Mouse (Mus musculus) gonadal fat pad, adult 2 months (tissue): ENCODE results near the gene Plod2. TPM values are rescaled to one million over a fixed set of nuclear protein-coding genes. Genes with fewer than 3 reads are reported as not detected.

ENCODE experiments used
- DNase-seq: peaks from one replicate; pipeline ENCODE4 v3.0.0-alpha.2; 2012; ENCODE audit warnings: low read depth
- polyA plus RNA-seq: library from polyadenylated mRNA; depleted of rRNA; stranded (reverse); fragments of >200 nt; gene quantifications from 2 replicates; pipeline ENCODE4 v1.2.3, GENCODE M21; 2012; rRNA removed

Plod2 gene
- polyA plus RNA-seq, result 3.8 and 4.1 TPM in 2 replicates

GRCm38 (mm10) chr9:92541977-92542561 lies at the start of gene Plod2:
Plod2 (plus strand) TSS chr9:92542223.
- DNase-seq, result no peak

DNA sequence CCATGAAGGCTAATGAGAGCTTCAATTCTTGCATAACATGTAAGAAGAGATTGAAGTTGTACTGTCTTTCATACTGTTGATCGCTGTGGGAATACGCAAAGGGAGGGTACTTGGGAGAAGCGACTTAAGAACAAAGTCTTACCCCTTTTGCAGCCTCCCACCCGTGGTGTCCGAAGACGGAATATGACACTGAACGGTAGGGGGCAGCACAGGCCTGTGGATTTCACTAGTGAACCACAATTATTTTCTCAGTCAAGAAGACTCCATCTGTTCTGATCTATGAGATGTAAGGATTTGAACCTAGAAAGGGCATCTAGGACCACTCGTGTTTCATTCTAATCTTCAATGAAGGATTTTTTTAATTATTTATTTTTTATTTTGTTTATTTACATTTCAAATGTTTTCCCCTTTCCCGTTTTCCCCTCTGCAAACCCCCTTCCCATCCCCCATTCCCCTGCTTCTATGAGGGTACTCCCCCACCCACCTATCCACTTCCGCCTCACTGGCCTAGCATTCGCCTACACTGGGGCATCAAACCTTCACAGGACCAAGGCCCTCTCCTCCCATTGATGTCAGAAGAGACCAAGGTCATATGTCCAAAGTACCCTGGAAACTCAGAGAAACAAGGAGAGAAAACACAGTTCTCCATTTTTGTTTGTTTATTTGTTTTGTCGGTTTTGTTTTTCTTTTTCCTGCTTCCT lies 42.2 kb upstream of the Plod2 start:
- no peak for DNase-seq

DNA sequence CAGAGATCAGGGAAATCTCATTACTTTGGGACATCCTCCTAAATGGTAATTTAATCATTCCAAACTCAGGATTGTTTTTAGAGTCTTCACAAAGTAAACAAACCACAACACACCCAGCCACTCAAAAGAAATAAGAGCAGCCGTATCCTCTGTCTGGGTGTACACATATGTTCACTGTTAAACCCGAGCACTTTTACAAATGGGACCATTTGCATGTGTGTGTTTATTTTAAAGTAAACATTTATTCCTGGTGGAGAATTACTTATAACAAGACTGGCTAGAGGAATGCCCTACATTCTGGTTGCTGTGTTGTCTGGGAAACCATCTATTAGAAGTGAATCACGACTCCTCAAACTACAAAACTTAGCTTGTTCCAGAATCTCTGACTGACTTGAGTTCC lies 37.8 kb upstream of the Plod2 start:
- DNase-seq, result no peak

DNA sequence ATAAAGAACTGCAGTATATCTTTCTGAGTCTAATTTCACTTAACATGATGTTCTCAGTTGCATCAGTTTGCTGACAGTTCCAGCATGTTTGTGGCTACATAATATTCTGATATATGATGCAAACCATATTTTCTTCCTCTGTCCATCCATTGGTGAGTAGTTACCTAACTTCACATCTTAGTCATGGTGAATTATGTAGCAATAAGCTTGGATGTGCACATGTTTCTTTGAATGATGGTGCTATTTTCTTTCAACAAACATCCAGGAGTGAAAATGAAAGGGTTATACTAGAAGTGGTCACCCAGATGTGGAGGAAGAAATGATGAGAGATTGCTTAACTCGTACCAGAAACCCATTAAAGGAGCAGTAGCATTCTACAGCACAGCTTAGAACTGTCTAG lies 37.1 kb upstream of the Plod2 start:
- DNase-seq, result no peak

GRCm38 (mm10) chr9:92511696-92512095 lies 30.3 kb upstream of the Plod2 start:
- no peak for DNase-seq

GRCm38 (mm10) chr9:92517036-92517435 lies 25.0 kb upstream of the Plod2 start:
- DNase-seq, result no peak

GRCm38 (mm10) chr9:92520751-92521150 lies 21.3 kb upstream of the Plod2 start:
- no peak for DNase-seq

GRCm38 (mm10) chr9:92524506-92524905 lies 17.5 kb upstream of the Plod2 start:
- no peak for DNase-seq

DNA sequence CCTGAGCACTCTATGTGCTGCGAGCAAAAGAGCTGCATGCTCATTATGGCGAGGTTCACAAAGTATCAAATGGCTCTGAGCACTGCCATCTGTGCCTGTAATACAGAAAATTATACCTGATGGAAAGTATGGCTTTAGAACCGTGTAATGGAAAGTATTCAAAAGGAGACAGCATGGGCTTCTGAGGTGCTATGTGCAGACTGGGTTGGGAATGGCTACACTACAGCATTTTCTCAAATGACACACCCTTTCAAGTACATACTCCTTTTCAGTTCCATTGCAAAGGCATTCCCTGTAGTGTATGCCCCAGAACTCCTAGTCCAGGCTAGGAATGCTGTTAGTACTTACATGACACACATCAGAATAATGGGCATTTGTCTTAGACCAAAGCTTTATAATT lies 12.0 kb upstream of the Plod2 start:
- DNase-seq, result no peak

DNA sequence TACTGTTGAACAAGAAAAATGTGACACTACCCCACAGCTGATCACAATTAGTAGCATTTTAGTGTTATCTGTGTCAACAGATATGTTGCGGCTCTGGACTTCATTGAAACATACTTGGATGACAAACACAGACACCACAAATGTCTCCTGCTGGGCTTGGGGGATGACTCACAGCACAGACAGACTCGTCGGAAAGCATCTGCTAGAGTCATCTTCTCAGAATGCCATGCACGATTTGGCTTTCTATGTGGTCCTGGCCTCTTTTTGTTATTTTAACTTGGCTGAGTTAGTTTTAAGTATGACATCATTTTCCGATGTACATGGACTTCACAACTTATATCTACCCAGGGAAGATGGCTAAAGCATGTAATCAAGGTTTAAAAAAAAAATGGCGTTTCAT lies 4.3 kb upstream of the Plod2 start:
- DNase-seq, result no peak

GRCm38 (mm10) chr9:92538216-92538615 lies 3.8 kb upstream of the Plod2 start:
- no peak for DNase-seq

DNA sequence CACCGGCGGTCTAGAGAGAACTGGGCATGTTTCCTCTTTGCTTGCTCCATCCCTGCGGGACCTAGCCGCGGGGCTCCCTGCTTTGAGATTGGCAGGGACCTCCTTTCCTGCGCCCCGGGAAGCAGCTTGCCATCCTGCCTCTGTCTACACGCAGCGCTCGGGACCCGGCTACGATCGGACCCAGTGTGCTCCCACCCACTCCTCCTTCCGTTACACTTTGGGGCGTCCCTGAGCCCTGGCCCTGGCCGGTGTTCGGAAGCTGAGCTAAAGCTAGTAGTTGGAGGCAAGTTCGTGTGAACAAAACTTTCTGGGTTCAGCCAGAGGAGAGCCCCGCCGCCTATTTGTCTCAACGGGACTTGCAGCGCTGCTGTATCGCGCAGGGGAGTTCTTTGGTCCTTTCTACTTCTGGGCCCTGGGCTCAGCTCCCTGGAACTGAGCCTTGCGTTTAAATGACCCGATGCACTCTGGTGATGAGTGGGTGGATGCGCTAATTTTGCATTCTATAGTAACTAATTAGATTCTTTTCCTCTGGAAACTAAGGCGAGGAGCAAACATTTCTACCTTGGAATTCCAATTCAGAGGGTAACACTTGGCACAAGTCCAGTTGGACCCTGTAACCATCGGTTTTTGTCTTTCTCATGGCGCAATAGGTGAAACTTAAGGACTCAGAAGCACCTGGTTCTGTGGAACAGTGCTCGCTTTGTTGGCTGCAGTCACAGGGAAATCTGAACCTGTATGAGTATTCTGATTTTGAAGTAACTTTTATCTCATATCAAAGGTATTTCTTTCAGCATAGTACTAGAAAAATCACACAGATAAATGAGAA lies 781 bp downstream of the Plod2 start:
- no peak for DNase-seq

- no peak for DNase-seq
These were observed 2.1 kb downstream of the Plod2 start for GRCm38 (mm10) chr9:92544146-92544545.

DNA sequence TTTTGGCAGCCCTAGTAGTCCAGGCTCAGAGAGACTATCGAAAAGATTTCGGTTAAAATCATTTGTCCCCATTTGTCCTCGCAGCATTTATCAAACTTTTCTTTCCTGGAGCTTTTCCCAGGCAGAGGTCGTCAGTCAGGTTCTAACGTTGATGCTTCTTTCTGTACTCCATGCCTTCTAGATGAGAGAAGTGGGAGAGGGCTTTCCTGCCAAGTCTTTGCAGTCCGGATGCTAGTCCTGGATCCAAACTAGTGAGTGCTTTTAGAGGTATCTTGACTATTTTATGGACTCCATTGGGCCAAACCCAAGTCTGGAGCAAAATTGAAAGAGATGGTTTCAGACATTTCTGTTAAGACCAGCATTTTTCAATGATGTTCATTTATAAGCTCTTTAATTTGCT lies 3.0 kb downstream of the Plod2 start:
- no peak for DNase-seq

DNA sequence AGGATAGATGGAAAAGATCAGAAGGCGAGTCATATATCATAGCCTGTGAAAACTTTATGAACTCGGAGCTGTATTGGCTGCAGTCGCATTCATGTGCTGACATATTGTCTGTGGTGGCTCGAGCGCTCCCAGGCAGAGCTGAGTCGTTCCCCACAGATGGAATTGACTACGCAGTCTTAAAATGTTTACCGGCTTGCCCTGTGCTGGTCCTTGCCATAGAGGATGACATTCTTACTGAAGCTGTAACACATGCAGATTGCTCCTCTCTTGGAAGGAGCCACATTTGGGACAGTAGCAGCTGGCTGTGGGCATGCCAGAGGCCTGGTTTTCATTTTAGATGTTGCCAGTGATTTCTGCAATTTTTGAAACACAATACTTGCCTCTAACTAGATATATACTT lies 4.4 kb downstream of the Plod2 start:
- DNase-seq, result no peak

GRCm38 (mm10) chr9:92547106-92547505 lies 5.1 kb downstream of the Plod2 start:
- DNase-seq, result no peak

DNA sequence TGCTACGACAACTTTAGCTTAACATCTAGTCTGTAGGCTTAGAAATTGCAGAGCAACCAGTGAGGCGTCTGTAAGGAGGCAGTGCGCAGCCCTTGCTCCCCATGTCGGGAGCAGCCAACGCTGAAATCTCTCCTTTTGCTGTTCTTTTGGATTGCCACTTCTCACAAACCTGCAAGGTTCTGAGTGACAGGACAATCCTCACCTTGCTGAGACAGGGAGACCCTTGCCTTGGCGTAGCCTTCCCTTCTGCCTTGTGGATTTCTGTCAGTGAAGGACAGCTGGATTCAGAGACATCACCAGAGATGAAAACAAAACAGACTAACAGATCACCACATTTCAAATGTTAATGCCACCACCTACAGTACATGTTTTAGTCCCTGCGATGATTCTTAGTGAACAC lies 5.8 kb downstream of the Plod2 start:
- DNase-seq, result no peak

- DNase-seq, result no peak
These were observed 6.6 kb downstream of the Plod2 start for GRCm38 (mm10) chr9:92548603-92549002.

GRCm38 (mm10) chr9:92549811-92550490 lies 7.9 kb downstream of the Plod2 start:
- no peak for DNase-seq

DNA sequence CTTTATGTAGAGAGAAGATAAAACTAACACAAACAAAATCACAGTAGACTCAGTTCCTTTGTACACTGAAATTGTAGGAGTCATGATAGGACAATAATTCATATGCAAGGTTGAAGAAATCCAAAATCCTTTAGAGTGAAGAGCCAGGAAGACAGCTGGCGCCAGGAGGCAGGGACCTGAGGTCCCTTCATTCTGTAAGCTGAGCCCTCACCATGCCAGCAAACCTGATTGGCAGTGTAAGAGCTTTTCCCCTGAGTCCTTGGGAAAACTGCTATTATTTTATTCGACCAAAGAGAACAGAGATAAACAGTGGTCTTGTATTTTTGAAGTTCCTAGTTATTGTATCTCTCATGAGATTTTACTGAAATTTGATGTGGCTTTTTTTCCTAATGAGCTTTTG lies 9.0 kb downstream of the Plod2 start:
- no peak for DNase-seq

GRCm38 (mm10) chr9:92551666-92552065 lies 9.6 kb downstream of the Plod2 start:
- DNase-seq, result no peak

- DNase-seq, result no peak
These were observed 10.7 kb downstream of the Plod2 start for GRCm38 (mm10) chr9:92552691-92553090.
